Mouse (Mus musculus): ENCODE results near the gene Creld1.

GRCm38 (mm10) chr6:113522310-113522709 is 39.2 kb downstream of the Creld1 start:
- TF ChIP-seq CTCF (IDR thresholded peaks at IDR 0.05; ENCODE audit: low read depth, low read length) (no peak), POLR2A (IDR thresholded peaks at IDR 0.05; ENCODE audit: borderline replicate concordance, low read depth, low read length) (no peak)
